Mouse (Mus musculus) CH12.LX (cell line): ENCODE data around the gene Tymp.

Source experiments
- CTCF ChIP-seq, 2 experiments: IDR thresholded peaks in 1 of 2; conservative IDR thresholded peaks in 1 of 2; 2 replicates each; pipeline ENCODE4 v1.5.1; 2011 to 2012; ENCODE audit warnings: low read depth in 2 of 2, low read length in 2 of 2, improper control_type of control experiment in 1 of 2, inconsistent platforms in 1 of 2, mild to moderate bottlenecking in 1 of 2, moderate library complexity in 1 of 2
- MAFK ChIP-seq: IDR thresholded peaks from 2 replicates; pipeline ENCODE4 v1.6.1; 2011; ENCODE audit warnings: low read length, improper control_type of control experiment; ENCODE audit not compliant: insufficient replicate concordance
- POLR2A ChIP-seq: IDR thresholded peaks from 2 replicates; pipeline ENCODE4 v1.6.1; 2011; ENCODE audit warnings: low read depth, mild to moderate bottlenecking, improper control_type of control experiment, low read length
- POLR2AphosphoS2 ChIP-seq: IDR thresholded peaks from 2 replicates; pipeline ENCODE4 v1.6.1; 2011; ENCODE audit warnings: low read depth, low read length, improper control_type of control experiment
- SMC3 ChIP-seq: IDR thresholded peaks from 2 replicates; pipeline ENCODE4 v1.6.1; 2011; ENCODE audit warnings: low read depth, low read length, improper control_type of control experiment
- TCF12 ChIP-seq: IDR thresholded peaks from 2 replicates; pipeline ENCODE4 v1.6.1; 2014; ENCODE audit warnings: low read depth, mild to moderate bottlenecking, inconsistent platforms, low read length, improper control_type of control experiment
- USF2 ChIP-seq: conservative IDR thresholded peaks from 2 replicates; pipeline ENCODE4 v1.6.1; 2011; ENCODE audit warnings: low read depth, low read length, improper control_type of control experiment
- ZKSCAN1 ChIP-seq: IDR thresholded peaks from 2 replicates; pipeline ENCODE4 v1.6.1; 2012; ENCODE audit warnings: low read depth, inconsistent platforms, low read length, improper control_type of control experiment, borderline replicate concordance

- no peak for TF ChIP-seq CTCF (conservative IDR thresholded peaks at IDR 0.05 in 1 of 2, IDR thresholded peaks at IDR 0.05 in 1 of 2; ENCODE audit: low read depth in 2 of 2, low read length in 2 of 2)
- TF ChIP-seq MAFK, result no peak
- TF ChIP-seq POLR2AphosphoS2, result no peak
- no peak for TF ChIP-seq ZKSCAN1
- no peak for TF ChIP-seq TCF12
- TF ChIP-seq USF2, result no peak
- no peak for TF ChIP-seq SMC3
- TF ChIP-seq POLR2A, result no peak
These were observed 523 bp upstream of the Tymp start for GRCm38 (mm10) chr15:89377362-89377761.
